Mouse (Mus musculus): ENCODE data around the gene Akap5.

DNA sequence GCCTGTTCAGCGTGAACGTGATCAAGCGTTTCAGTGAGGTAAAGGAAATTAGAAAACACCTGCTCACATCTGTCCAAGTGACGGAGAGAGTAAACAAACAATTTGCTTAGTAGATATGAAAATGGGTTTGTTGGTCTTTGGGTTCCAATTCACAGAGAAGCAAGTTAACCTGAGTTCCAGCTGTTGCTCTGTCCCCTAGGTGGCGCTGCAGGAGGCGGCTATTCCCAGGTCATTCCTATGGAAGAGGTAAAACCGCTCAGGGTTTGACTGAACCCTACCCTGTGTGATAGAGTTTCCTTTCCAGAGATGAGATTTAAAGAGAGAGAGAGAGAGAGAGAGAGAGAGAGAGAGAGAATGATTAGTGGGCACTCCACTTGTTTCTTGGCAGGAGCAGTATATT lies 31.5 kb upstream of the Akap5 start:
- TF ChIP-seq EP300 (IDR thresholded peaks at IDR 0.05; ENCODE audit: low read depth) (no peak), CTCF (IDR thresholded peaks at IDR 0.05; ENCODE audit: low read depth) (peak; percentile 81)
